Mouse (Mus musculus) lung, postnatal 10 days (tissue): Measurements from ENCODE around the gene Gm15557.
"Not testable (repeated sequence)": the region's sequence is repeated elsewhere in the genome, so short reads cannot be mapped to it uniquely, and the experiment has no call there.

Experiments
- DNase-seq: peaks from one replicate; pipeline ENCODE4 v3.0.0; 2021

Gm15557 gene

DNA sequence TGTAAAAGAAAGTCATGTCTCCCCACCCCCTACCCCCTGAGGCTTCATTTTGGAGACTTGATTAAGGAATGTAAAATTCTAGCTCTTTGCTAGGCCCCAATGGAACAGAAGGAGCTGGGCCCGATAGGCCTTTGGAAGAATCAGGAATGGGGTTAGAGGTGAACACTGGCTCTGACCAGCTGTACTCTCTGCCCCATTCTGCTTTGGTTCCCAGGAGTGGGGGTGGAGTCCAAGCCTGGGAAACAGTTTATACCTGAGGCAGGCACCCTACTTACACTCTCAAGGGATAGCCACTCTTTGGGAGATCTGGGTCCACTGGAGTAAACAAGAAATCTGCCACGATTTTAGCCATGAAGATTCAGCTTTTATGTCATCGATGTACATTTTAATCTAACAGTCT is at the start of gene Gm15557:
Gene Gm15557, plus strand, starts transcription at position 48 of the 400 bp plus-strand sequence.
- DNase-seq, result no peak

DNA sequence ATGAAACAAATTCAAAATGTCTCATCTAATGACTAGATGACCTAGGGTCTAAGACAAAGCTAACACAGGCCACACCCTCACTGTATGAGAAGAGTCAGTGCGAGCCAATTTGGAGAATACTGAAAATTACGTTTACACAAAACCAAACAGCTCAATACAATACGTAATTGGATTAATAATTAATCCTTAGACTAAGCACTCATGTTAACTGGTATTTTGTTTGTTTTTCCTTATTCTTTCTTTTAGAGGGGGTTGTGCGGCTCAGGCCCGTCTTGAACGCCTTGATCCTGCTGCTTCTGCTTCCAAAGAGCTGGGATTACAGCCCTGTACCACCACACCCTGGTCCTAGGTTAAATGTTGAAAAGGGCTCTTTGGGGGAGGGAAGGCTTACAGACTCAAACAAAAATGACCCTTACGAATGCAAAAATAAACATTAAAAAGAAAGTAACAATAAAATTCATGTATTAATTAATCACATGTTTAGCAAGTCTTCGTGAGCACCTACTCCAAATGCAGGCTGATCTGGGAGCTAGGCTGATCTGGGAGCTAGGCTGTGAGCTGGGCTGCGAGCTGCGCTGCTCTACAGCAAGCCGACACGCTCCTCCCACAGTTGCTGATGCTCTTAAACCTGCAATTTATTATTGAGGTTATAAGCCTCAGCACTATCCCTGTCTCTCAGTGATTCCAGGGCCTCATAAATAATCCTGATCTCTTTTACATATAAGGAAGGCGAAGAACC is 46.1 kb upstream of the Gm15557 start:
- no peak for DNase-seq

DNA sequence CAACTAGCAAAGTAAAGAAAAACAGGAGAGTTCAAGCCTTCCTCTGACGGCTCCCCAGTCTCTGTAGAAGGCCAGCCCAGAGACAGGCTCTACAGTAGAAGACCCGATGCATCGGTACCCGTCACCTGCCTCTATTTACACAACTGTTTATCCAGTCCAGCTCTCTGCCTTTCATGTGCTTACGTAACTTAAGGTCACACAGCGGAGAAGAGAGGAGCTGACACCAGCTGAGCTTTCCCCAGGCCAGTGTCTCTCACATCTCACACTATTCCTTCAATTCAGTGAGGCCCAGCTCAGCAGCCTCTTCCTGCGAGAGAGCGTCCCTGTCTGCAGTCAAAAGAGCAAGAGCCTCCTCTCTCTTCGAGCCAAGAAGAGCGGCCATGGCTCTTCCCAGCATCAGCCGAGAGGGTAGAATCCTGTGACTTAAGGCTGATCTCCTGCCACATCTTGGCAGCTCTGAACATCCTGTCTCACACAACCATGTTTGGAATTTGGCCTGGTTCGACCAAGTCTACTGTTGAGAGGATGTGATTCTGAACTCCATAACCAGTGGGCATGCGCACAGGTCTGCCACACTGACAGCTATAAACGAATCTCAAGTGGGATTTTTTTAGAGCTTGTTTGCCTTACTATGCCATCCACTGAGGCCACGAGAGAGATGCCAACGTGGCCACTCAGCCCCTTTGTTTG is 45.3 kb upstream of the Gm15557 start:
- DNase-seq, result peak; percentile 50

DNA sequence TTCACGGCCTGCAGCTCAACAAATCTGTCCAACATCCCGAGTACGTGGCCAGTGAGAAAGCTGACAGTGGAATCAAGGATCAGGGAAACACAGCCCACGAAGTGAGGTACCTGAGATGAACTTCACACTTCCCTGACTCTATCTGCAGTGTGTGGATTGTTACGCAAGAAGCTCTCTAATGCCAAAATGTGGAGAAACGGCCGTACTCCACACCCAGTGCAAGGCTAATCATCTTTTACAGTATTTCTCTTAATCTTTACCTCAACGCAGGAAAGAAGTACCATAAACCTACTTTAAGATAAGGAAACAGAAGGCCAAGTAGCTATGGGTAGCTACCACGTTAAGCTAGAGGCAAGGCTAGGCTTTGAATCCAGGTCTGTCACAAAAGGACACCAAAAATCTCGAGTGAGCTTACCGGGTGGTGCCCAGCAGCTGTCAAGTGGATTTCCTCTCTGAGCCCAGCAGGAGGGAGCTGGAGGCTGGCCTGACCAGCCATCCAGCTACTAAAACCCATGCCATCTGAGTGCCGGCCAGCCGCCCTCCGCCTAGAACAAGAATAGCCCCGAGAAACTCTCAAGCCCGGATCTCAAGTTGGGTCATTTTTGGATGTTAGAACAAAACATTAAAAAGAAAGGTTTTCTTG is 37.4 kb upstream of the Gm15557 start:
- DNase-seq, result no peak

DNA sequence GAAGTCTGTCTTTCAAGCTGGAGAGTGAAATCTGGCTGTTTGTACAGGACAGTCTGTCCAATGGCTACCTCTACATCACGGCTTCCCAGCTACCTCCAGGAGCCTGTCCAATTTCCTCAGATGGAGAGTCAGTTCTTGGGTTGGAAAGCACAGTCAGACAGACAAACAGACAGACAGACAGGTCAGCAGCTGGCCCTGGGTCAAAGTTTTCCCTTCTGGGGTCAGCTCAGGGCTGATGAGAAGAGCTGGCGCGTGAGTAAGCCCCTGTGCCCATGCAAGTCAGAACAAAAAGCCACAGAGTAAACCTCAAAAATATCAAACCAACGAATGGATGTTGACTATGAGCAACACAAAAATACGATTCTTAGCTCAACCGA is 36.9 kb upstream of the Gm15557 start:
- no peak for DNase-seq

DNA sequence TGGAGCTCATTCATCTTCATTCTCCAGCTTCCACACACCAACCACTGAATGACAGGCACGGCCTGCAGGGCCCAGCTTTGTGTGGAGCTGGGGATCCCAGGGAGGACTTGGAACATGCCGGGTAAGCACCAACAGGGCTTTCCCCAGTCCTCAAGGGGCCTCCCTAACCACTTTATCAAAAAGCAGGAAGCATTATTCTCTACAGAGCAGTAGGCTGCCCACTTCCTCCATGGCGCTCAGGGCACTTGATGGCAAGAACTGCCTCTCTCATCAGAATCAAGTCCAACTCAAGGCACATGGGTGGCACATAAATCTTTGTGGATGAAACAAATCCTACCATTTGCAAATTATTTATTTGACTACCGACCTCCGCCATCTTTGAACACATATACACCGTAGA is 25.8 kb upstream of the Gm15557 start:
- DNase-seq, result no peak

DNA sequence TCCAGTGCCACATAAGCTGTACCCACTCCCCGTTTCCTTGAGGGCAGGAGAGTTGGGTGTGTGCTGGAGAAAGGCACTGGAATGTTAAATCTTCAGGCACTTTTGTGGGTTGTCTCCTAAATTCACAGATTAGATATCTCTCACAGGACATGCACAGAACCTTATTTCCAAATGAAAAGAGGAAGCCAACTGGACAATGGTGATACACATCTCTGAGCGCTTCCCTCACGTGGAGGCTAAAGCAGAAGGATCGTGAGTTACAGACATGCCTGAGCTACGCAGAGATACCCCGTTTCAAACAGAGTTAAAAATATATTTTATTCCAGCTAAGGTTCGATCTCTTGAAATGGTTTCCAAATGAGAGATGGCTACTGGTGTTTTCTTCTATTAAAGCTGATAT is 17.4 kb upstream of the Gm15557 start:
- DNase-seq, result no peak

DNA sequence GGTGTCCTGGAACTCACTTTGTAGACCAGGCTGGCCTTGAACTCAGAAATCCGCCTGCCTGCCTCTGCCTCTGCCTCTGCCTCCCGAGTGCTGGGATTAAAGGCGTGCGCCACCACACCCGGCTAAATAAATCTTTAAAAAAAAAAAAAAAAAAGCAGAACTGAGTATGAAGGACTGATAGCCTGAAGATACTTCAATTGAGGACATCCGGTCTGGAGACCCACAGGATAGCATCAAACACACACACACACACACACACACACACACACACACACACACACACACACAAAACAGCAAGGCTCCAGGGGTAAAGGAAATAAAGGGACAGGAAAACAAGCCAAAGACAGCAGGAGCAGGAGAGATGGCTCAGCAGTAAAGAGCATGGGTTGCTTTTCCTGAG is 15.3 kb upstream of the Gm15557 start:
- DNase-seq, result not testable (repeated sequence)

DNA sequence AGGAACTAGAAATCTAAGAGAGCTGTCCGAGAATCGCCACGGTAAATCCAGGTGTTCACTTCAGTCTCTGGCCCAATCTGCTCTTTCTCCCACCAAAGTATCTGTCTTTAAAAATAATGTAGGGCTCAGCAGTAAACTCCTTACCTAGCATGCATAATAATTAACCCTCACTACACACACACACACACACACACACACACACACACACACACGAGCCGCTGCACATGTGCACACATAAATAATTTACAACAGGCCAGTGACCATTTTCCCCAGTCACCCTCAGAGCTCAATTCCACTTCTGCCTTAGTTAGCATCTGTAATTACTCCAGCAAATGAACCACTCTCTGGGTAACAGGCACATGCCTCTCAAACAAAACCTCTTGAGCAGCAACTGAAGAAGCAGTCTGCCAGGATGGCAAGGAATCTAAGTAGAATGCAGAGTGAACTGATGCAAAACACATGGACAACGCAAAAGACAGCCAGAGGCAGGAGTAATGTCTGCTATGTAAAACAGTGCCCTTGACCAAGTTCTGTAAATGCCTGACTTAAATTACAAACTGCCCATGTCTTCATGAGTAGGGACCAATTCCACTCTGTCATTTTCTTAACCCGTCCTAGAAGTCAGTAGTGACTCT is 11.7 kb upstream of the Gm15557 start:
- no peak for DNase-seq

DNA sequence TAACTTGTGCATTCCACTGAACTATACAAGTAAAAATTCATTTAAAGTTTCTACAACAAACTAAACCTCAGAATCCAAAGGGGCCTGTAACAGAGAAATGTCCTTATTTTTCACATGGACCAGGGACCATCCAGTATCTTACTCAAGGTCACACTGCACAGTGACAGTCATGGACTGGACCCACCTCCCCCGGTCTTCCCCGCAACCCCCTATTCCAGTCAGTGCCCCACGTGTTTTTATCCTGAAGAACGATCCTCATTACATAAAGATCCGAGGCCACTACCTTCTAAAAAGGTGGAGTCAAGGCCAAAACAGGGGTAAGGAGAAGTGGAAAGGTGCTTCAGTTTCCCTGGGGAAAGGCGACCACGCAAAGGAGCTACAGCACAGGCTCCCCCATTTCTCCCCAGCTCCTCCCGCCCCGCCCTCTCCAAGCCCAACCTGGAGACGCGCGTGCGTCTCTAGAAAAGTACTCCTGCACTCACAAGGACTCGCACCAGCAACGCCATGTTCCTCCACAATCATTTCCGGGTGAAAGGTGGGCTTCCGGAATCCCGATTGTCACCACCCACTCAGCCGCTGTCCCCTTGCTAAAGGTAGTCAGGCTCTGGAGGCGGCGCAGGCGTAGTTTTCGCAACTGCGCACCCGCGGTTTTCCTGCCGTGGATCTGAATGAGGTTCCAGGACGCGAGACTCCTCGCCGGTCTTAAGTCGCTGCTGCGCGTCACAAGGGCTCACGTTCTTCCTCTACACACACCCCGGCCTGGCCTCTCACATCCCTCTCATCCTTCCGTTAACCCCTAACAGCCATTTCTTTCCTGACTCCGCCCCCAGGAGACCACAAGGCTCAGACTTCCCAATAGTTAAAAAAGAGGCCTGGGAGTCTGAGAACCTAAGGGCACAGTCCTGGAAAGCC is 10.7 kb upstream of the Gm15557 start, which contains the start of gene Uqcc1:
Gene Uqcc1, minus strand, starts transcription at position 780 of the 912 bp plus-strand sequence.
- DNase-seq, result peak; percentile 96

DNA sequence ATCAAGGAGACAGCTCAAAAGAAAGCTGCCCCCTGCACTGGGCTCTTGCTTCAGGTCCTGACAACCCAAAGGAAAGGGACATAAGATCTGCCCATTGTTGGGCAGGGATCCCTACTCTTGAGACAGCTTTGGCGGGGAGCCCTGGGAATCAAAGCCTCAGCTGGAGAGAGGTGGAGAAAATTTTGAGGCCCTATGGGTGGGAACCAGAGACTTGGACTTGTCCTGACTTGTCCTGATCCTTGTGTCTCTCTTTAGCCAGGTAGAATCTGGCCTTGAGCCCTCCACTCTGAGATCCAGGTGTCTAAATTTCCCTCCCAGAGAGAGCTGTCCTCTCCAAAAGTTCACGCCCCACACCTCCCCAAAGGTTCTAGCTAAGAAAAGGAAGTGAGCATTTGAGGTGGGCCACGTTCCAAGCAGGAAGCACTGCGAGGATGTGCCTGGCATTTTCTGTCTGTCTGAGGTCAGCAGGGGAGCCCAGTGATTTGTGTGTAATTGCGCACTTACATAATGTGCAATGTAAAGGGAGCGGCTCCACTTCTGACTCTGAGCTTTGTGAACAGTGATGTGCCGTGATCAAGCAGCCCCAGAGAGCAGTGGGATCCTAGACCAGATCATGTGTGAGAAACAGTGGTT is 515 bp upstream of the Gm15557 start:
- DNase-seq, result no peak

DNA sequence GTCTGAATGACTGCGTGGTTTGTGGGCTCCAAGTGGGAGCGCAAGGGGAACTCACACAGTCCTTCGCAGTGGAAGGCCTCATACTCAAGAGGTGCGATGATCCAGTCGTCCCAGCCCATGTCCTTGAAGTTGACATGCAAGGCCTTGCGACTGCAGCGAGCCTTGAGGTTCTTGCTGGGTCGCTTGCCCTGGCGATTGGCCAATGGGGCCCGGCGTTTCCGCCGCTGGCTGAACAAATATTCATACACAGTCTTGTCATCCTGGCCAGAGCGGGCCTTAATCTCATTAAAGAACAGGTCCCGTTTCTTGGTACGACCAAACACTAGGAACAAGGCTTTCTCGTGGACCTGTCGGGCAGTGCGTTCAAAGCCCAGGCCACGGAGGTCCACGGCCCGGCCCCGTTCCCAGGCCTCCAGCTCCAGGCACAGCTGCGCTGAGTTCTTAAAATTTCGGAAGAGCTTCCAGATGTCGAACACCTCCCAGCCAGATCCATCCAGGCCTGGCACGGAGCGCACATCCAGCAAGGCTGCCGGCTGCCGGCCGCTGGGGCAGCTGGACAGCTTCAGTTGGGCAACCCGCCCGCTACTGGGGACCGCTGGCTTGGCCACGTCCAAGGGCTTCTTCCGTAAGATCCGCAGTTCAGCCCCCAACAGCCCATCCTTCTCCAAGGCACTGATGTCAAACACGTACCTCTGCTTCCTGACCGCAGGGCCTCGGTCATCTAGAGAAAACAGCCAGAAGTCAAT is 1.3 kb downstream of the Gm15557 start:
- peak; percentile 86 for DNase-seq

DNA sequence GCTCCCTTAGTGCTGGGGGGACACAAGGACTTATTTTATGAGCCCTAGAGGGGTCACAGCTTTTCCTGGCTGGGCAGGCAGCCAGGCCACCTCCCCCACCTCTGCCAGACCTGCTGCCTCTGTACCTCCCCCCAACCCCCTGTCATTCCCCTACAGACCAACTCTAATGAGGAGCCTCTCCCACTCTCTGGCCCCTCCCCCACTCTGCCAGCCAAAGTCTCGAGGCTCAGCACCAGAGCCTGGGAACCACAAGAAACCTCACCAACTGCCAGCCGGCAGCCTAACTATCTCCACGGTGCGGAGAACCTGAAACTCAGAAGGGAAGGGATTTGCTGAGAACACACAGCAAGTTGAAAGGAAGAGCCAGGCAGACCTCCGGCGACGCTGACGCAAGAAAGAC is 2.9 kb downstream of the Gm15557 start:
- no peak for DNase-seq

DNA sequence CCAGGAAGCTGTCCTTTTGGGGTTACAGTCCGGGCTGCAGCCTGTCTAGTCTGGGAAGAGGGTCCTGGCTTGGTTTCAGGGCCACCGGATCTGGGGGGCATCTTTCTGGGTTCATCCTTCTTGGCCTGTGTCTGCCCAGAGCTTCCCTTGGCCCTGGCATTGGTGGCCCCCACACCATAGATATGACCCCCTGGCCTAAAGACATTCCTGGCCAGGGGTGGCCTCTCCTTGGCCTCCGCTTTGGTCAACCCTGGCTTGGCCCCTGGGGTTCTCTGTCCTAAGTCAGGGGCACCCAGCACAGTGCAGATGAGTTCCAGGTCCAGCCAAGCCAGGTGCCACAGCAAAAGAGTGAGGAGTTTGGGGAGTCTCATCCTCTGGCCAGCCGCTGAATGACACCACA is 4.2 kb downstream of the Gm15557 start:
- no peak for DNase-seq

DNA sequence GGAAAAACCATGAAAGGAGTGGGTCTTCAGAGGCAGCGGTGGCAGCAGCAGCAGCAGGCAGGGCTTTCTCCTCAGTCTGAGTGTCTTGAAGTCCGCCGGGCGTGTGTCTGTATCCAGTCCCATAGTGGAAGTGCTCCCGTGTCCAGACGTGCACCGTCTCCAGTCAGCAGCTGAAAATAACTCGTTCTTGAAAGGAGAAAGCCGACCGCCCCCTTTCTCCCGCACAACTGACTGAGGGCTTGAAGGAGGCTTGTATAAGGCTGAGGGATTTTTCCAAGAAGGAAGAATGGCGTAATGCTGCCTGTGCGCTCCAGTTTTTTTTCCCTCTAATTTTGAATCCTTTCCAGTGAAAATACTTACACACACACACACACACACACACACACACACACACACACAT is 4.6 kb downstream of the Gm15557 start, which contains the start of gene Gdf5:
Gene Gdf5, minus strand, starts transcription at position 244 of the 400 bp plus-strand sequence.
- peak; percentile 53 for DNase-seq

DNA sequence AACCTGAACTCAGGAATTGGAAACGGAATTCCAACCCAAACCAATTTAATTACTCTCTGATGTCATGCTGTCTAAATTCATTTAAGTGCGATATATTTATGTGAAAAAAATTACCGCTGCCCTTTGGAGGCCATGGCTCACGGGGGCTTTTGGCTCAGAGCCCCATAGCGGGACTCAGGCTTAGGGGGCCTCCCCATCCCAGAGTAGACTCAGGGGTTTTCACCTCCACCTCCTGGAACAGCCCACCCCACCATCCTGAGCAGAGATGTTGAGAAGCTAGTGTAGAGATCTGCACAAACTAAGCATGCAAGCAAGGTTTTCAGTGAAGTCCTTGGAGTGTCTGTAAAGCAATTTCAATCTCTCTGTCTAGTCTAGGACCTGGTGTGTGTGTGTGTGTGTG is 5.1 kb downstream of the Gm15557 start:
- DNase-seq, result no peak

DNA sequence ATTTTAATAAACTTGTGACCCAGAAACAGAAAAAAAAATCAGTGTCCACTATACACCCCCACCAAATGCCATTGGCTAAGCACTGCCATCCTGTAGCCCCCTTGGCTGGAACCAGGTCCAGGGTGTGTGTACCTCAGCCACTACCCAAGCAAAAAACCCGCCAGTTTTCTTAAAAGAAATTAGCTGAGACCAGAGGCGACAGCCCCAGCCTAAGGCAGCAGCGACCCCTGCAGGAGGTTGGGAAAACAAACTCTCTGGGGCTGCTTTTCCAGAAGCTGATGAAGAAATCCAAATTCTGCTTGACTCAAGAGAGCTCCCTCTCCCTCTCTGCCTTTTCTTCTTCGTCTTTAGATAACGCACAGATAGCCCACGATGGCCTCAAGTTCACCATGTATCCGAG is 5.5 kb downstream of the Gm15557 start:
- DNase-seq, result peak; percentile 86

DNA sequence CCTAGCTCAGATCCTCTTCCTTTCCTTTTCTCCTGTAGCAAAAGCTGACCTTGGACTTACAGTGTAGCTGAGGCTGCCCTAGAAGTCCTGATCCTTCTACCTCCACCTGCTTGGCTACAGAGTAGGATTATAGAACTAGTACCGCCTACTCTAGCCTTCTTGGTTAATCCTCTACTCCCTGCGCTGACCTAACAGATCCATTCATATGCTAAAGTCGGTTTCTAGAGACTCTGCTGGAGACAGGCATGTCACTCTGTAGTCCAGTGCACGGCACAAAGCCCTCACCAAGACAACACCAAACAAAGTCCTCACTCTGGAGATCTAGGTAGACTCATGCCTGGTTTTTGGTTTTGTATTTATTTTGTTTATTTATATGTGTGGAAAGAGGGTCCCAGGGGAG is 6.0 kb downstream of the Gm15557 start:
- no peak for DNase-seq

DNA sequence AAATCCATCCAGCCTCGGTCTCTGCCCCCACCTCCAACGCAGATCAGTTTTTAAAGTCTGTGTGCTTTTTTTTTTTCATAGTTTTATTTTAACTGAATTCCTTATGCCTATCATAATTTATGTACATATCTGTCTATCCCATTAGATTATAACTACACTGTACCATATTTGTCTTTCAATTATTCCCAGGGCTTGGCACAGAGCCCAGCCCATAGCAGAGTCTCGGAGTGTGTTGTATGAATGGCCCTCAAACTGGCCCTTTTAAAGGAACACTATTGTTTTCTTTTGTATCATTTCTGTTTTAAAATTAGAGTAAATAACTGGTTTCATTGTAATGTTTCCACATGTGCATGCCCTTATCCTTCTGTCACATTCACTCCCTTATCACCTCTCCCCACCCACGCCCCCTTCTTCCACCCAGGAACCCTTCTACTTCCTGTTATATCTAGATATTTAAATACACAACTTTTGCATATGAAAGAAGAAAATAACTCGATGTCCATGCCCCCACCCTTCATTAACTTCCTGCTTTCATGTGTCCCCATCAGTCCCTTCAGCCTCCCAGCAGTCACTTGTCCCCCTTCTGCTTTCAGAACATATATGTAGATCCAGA is 7.0 kb downstream of the Gm15557 start:
- DNase-seq, result no peak

DNA sequence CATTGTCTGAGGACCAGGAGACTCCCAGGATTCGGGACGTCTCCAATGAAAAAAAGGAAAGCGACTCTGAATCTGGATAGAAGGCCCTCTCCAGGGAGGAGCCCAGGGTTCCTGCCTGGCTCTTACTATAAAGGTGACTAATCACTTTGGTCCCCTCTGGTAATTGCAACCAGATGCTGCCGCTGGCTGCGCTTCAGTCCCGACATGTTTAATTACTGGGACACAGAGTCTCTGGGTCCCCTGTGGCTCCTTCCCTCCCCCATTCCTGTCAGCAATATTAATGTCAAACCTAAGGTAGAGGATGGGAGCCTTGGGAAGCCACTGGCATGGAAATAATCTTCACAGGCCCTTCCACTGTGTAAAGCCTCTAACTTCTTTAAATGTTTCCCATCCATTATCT is 8.8 kb downstream of the Gm15557 start:
- DNase-seq, result no peak

DNA sequence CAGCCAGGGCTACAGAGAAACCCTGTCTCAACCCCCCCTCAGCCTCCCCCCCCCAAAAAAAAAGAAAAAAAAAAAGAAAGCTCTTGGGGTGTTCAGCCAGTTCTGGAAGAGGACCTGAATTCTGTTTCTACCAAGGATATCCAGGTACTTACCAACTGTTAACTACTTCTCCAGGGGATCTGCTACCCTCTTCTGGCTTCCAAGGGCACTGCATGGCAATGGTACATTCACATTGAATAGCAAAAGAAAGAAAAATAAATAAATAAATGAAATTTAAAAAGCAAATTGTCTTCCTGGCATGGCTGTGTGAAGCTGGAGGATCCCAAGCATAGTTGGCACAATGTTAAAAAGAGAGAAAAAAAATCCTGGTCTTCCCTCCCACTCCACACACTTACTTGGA is 11.5 kb downstream of the Gm15557 start:
- DNase-seq, result peak; percentile 89
